Mouse (Mus musculus) embryo, embryonic 10.5 days (tissue): ENCODE results near the gene Mtif2.
"Not testable (repeated sequence)": the region's sequence is repeated elsewhere in the genome, so short reads cannot be mapped to it uniquely, and the experiment has no call there.

Experiments used
- DNase-seq: peaks from one replicate; pipeline ENCODE4 v3.0.0-alpha.2; 2015; ENCODE audit warnings: low spot score

Mtif2 gene

DNA sequence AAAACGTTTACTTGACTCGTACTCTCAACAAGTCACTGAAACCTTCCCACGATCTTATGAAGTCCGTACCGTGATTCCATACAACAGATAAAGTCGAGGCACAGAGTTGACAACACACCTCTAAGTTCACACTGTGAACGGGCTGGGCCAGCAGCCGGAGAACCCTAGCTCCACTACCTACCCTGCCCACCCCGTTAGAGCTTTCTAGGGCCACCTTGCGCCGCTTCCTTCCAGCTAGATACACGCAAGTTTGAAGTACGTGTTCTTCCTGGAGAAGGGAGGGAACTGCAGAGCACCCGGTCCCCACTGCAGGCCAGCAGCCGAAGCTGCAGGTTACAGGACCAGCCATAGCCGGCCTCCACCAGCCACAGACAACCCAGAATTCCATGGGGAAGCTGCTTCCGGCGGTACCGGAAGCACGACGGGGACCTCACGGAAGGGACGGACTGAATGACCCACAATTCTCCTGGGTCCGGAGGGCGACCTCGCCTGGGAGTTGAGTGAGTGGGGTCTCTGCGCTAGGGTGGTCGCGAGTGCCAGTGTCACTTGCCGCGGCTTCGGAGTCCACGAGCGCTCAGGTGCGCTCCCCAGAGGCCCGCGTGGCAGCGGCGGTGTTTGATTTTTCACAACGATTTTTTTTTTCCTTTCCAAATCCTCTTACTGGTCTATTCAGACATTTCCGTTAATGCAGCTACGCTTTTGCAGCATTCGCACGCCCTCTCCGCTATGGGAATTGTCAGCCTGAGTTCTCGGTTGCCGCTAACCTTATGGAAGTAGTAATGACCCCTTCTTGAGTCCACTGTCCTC lies at the start of gene Mtif2:
Mtif2 (plus strand) TSS at position 421 of the 807 bp plus-strand sequence.
- DNase-seq = peak; percentile 91

GRCm38 (mm10) chr11:29493135-29493534 lies 33.1 kb upstream of the Mtif2 start:
- no peak for DNase-seq

GRCm38 (mm10) chr11:29496962-29497361 lies 29.2 kb upstream of the Mtif2 start:
- no peak for DNase-seq

DNA sequence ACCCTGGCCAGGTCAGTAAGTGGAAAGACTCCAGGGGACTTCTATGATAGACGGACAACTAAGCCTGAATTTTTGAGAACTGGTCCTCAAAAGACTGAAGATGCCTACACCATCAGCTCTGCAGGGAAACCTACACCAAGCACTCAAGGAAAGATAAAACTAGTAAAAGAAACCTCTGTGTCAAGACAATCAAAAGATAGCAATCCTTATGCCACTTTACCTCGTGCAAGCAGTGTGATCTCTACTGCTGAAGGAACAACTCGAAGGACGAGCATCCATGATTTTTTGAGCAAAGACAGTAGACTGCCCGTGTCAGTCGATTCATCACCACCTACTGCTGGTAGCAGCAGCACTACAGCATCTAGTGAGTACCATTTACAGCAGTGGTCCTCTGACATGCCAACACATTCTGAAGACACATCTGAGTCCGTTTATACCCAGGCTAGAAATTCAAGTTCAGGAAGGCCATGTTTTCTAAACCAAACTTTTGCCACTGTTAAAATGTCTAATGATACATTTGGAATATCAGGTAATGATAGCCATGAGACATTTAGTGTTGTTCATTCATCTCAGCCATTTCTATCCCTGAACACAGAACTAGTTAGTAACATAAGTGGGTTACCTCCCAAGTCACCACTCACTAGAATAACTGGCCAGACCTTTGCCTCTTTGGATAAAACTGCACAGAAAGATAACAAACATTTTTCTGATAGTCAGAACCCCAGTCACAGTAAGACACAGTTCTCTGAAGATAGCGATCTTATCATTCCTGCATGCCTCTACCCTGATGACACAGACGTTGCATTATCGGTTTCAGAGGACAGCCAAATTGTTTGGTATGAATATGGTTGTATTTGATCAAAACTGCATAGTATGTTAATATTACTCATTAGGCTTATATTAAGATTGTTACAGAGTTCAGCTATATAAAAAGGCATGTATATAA lies 22.0 kb upstream of the Mtif2 start:
- DNase-seq = no peak

- DNase-seq = no peak
Measured at GRCm38 (mm10) chr11:29504899-29505625, 21.1 kb upstream of the Mtif2 start.

- DNase-seq = no peak
Measured at GRCm38 (mm10) chr11:29509421-29509820, 16.8 kb upstream of the Mtif2 start.

DNA sequence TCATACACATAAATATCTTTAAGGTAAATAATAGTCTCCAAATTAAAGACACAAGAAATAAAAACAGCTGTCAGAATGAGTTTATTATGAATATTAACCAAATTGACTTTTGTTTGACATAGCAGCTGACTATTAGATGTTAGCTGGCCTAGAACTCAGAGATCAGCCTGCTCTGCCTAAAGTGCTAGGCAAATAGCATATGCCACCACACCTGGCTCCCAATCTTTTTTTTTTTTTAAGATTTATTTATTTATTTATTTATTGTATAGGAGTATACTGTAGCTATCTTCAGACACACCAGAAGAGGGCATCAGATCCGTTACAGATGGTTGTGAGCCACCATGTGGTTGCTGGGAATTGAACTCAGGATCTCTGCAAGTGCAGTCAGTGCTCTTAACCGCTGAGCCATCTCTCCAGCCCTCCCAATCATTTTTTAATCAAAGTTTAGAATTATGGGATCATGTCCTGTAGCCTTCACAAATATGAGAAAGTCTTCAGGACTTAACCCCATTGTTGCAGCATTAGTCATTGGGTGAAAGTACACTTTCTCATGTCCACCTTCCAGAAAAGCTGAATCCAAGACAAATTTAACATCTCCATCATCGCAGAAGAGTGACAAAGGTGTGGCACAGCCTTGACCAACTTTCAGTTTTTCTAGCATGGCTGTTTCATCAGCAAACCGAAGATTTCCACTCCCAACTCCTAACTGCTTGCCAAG lies 13.2 kb upstream of the Mtif2 start:
- DNase-seq = no peak

GRCm38 (mm10) chr11:29514325-29514681 lies 11.9 kb upstream of the Mtif2 start:
- no peak for DNase-seq

DNA sequence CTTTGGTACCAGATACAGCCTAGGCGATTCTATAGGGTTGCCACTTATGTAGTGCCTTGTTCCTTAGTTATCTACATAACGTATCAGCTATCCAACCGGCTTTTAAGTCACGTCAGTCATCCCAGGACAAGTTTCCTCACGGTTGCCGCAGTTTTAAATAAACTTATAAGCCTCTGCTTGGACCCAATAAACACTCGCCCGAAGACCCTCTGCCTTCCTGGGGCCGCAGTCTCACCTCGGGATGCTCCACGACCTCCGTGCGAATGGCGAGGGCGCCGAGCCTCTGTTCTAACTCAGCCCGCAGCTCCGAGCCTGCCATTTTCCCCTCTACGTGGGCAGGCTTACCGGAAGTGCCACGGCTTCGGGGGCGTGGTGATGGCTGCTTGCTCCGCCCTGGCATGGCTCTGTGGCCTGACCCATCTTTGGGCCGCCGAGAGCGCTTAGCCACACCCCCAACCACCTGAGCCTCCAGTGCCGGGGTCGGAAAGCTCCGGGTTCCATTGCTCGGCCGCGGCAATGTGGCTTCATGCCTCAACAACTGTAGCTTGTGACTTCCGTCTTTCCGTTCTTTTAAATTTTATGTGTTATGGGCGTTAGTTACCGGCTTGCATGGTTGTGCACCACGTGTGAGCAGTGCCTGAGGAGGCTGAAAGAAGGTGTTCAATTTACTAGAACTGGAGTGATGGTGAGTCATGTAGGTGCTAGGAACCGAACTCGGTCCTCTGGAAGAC lies 11.4 kb upstream of the Mtif2 start, which contains the start of gene Prorsd1:
Prorsd1 (minus strand) TSS at position 352 of the 731 bp plus-strand sequence.
- peak; percentile 95 for DNase-seq

DNA sequence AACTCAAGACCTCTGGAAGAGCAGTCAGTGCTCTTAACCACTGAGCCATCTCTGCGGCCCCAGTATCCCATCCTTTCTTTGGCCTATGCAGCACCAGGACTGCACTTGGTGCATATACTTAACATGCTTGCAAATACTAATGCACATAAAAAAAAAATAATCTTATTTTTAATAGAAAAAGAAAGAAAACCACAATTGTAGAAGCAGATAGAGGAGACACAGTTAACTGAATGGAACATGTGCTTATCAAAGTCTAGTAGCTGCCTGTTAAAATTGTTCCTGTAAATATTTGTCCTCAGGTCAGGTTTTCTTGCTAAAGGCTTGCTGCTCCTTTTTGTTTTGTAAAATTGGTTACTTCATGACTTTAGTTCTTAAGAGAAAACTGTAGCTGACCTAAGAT lies 12.0 kb downstream of the Mtif2 start:
- no peak for DNase-seq

- peak; percentile 5 for DNase-seq
Measured at GRCm38 (mm10) chr11:29544225-29544945, 18.2 kb downstream of the Mtif2 start.

- DNase-seq = peak; percentile 13
Measured at GRCm38 (mm10) chr11:29545150-29545752, 19.0 kb downstream of the Mtif2 start.

- DNase-seq = not testable (repeated sequence)
Measured at GRCm38 (mm10) chr11:29546297-29546696, 20.1 kb downstream of the Mtif2 start.

GRCm38 (mm10) chr11:29546762-29547161 lies 20.6 kb downstream of the Mtif2 start:
- peak; percentile 4 for DNase-seq

- DNase-seq = no peak
Measured at GRCm38 (mm10) chr11:29547249-29547751, 21.1 kb downstream of the Mtif2 start.

- DNase-seq = peak; percentile 93
Measured at GRCm38 (mm10) chr11:29547752-29548503, 21.7 kb downstream of the Mtif2 start, which contains the start of the genes Clhc1 and Rps27a. Gene Clhc1 (plus strand): TSS chr11:29547950. Gene Rps27a (minus strand): TSS chr11:29548109.

DNA sequence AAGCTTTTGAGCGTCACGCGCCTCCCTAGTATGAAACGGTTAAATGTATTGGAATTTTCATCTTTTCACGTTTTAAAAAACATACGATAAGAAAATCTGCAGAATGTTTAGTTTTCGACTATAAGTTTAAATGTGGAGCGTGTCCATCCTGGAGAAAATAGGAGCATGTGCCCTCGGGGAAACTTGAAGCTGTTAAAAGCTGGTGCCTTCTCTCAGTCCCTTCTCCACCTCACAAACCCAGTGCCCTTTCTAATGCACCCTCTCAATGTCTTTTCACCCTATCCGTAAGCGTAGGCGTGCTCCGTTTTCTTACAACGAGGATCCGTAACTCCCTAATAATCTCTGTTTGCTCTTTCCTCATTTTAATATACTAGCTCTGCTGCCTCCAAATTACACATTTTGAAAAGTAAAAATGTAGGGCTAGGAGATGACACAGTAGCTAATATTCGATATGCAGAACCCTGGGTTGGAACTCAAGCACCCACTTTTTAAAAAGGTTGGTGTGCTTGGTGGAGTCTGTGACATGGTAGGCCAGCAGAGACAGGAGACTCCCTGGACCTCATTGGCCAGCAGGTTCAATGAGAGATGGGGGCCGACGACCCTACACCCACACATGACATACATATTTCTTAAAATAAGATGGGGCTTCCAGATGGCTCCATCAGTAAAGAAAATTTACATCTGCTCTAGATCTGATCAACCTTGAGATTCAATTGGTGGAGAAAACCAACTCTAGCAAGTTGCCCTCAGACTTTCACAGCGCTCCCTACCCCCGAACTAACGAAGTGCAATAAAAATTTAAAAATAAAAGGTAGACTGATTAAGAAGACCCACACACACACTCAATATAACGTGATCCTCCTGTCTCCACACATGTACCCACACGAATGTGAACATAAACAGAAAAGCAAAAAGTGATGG lies 22.6 kb downstream of the Mtif2 start:
- DNase-seq = no peak

- DNase-seq = no peak
Measured at GRCm38 (mm10) chr11:29549425-29549778, 23.2 kb downstream of the Mtif2 start.
